Mouse (Mus musculus) limb, embryonic 14.5 days (tissue): ENCODE data around the gene Phactr4. TPM values are rescaled to one million over a fixed set of nuclear protein-coding genes. Genes with fewer than 3 reads are reported as not detected.

Source experiments
- ATAC-seq: fragments of 200-750 bp; cut with Nextera tagmentation; 2 replicates; pipeline ENCODE4 v1.8.0; 2017; ENCODE audit warnings: low read depth, moderate number of reproducible peaks, moderate TSS enrichment; ENCODE audit not compliant: low FRiP score
- DNase-seq: peaks from one replicate; pipeline ENCODE4 v3.0.0-alpha.2; 2015; ENCODE audit warnings: low spot score
- H3K27ac ChIP-seq: fragments of 300-500 bp; sonication (generic); replicated peaks from 2 replicates; pipeline ENCODE4 v1.5.1; 2014; ENCODE audit warnings: low read depth, mild to moderate bottlenecking, low read length, moderate library complexity, mixed read lengths
- H3K27me3 ChIP-seq: fragments of 300-500 bp; sonication (generic); 2 replicates; pipeline ENCODE4 v1.6.1; 2014; ENCODE audit warnings: low read length, mixed read lengths; ENCODE audit not compliant: control insufficient read depth, insufficient read depth
- H3K36me3 ChIP-seq: fragments of 300-500 bp; sonication (generic); 2 replicates; pipeline ENCODE4 v1.6.1; 2014; ENCODE audit warnings: mild to moderate bottlenecking, low read length, moderate library complexity, mixed read lengths; ENCODE audit not compliant: control insufficient read depth, insufficient read depth
- H3K4me1 ChIP-seq: fragments of 300-500 bp; sonication (generic); 2 replicates; pipeline ENCODE4 v1.6.1; 2014; ENCODE audit warnings: antibody characterized with exemption, low read length, mixed read lengths; ENCODE audit not compliant: control insufficient read depth, insufficient read depth
- H3K4me2 ChIP-seq: fragments of 300-500 bp; sonication (generic); replicated peaks from 2 replicates; pipeline ENCODE4 v1.6.1; 2014; ENCODE audit warnings: low read depth, mild to moderate bottlenecking, low read length, moderate library complexity; ENCODE audit not compliant: severe bottlenecking
- H3K4me3 ChIP-seq: fragments of 300-500 bp; sonication (generic); replicated peaks from 2 replicates; pipeline ENCODE4 v1.5.1; 2014; ENCODE audit warnings: low read length
- H3K9ac ChIP-seq: fragments of 300-500 bp; sonication (generic); 2 replicates; pipeline ENCODE4 v1.6.1; 2014; ENCODE audit warnings: mild to moderate bottlenecking, low read depth, low read length, moderate library complexity; ENCODE audit not compliant: severe bottlenecking
- H3K9me3 ChIP-seq: fragments of 300-500 bp; sonication (generic); 2 replicates; pipeline ENCODE4 v1.6.1; 2016; ENCODE audit warnings: low read length; ENCODE audit not compliant: control insufficient read depth
- POLR2A ChIP-seq: fragments of 200-500 bp; IDR thresholded peaks from 2 replicates; pipeline ENCODE4 v1.8.0; 2012; ENCODE audit warnings: inconsistent platforms, mild to moderate bottlenecking, moderate library complexity, borderline replicate concordance; ENCODE audit not compliant: insufficient read depth, insufficient read length; ENCODE audit errors: extremely low read depth
- WGBS: fragments of 180-500 bp; shearing (Covaris S2); extraction: QIAGEN DNeasy Blood & Tissue Kit; methylation state at CpG from one replicate; pipeline ENCODE4 v1.1.7; 2014; 5-methylcytosine and 5-hydroxymethylcytosine counted together
- polyA plus RNA-seq, 2 experiments: library from polyadenylated mRNA; depleted of rRNA in 1 of 2; stranded (reverse) in 1 of 2; unstranded in 1 of 2; fragments of >200 nt; fragmentation: Nextera tagmentation in 1 of 2; extraction: Ambion mirVana in 1 of 2; gene quantifications; 2 replicates each; pipeline versions ENCODE4 v1.2.1 to v1.2.3; 2012 to 2014

The Phactr4 gene
- polyA plus RNA-seq (2012; rRNA removed) (26.9 and 28.5 TPM in 2 replicates), polyA plus RNA-seq (2014; fragmentation: Nextera tagmentation; extraction: Ambion mirVana) (23.6 and 25.9 TPM in 2 replicates)

GRCm38 (mm10) chr4:132421923-132422782 lies at the start of gene Phactr4:
Gene Phactr4 (minus strand): TSS chr4:132422489.
- H3K4me3 ChIP-seq: peak within 1 kb of the TSS; percentile 86
- peak within 1 kb of the TSS; percentile 62 for H3K4me2 ChIP-seq
- peak; percentile 95 for ATAC-seq
- no peaks in the 10 kb centered on the region for H3K27me3 ChIP-seq
- H3K9me3 ChIP-seq: no peaks in the 10 kb centered on the region
- WGBS: under 1% methylated on average over 44 of the region's 73 CpGs
- H3K27ac ChIP-seq: peak within 1 kb of the TSS; percentile 97
- H3K4me1 ChIP-seq: peaks cover 15% of the 10 kb centered on the region
- peak within 1 kb of the TSS; percentile 95 for H3K9ac ChIP-seq
- peak; percentile 98 for DNase-seq
- TF ChIP-seq POLR2A: peak; percentile 37; the same call in 1 of the 2 replicates
- H3K36me3 ChIP-seq: no peaks in the 10 kb centered on the region

- ATAC-seq: no peak
- no peak overlapping the region for H3K4me3 ChIP-seq
- H3K9me3 ChIP-seq: no peaks in the 10 kb centered on the region
- 1% methylated on average over 3 of the region's 3 CpGs for WGBS
- TF ChIP-seq POLR2A: no peak
- no peak overlapping the region for H3K4me2 ChIP-seq
- peaks cover 2% of the 10 kb centered on the region; the same call in 1 of the 2 replicates for H3K4me1 ChIP-seq
- H3K27me3 ChIP-seq: no peaks in the 10 kb centered on the region
- DNase-seq: no peak
- no peaks in the 10 kb centered on the region for H3K36me3 ChIP-seq
- no peak overlapping the region for H3K27ac ChIP-seq
- no peak overlapping the region for H3K9ac ChIP-seq
Measured at GRCm38 (mm10) chr4:132469873-132470272, 47.6 kb upstream of the Phactr4 start.

- H3K27me3 ChIP-seq: no peaks in the 10 kb centered on the region
- H3K36me3 ChIP-seq: peaks cover 19% of the 10 kb centered on the region
- TF ChIP-seq POLR2A: no peak
- DNase-seq (no peak), ATAC-seq (peak; percentile 13; the same call in 1 of the 2 replicates)
- H3K4me2 ChIP-seq: peak overlapping the region; percentile 82
- H3K9me3 ChIP-seq: no peaks in the 10 kb centered on the region
- WGBS: 3% methylated on average over 5 of the region's 5 CpGs
- H3K9ac ChIP-seq: peak overlapping the region; percentile 68
- no peak overlapping the region for H3K27ac ChIP-seq
- H3K4me1 ChIP-seq: peaks cover 15% of the 10 kb centered on the region
- H3K4me3 ChIP-seq: peak overlapping the region; percentile 86
Measured at GRCm38 (mm10) chr4:132464255-132464613, 41.9 kb upstream of the Phactr4 start.

GRCm38 (mm10) chr4:132463430-132464254 lies 41.4 kb upstream of the Phactr4 start, which contains the start of gene Med18:
Gene Med18 (minus strand): TSS chr4:132463921.
- DNase-seq: peak; percentile 95
- Histone ChIP-seq H3K9me3 (no peaks in the 10 kb centered on the region), H3K9ac (peak within 1 kb of the TSS; percentile 68), H3K4me3 (peak within 1 kb of the TSS; percentile 86), H3K4me2 (peak within 1 kb of the TSS; percentile 82), H3K27me3 (no peaks in the 10 kb centered on the region), H3K27ac (peak within 1 kb of the TSS; percentile 59; the same call in 1 of the 2 replicates), H3K4me1 (peaks cover 15% of the 10 kb centered on the region), H3K36me3 (peaks cover 22% of the 10 kb centered on the region)
- 0 out of 2 replicates have a peak, but pooled peaks have one; percentile 2 for TF ChIP-seq POLR2A
- peak; percentile 93 for ATAC-seq
- WGBS: under 1% methylated on average over 44 of the region's 44 CpGs

- ATAC-seq: no peak
- Histone ChIP-seq H3K9me3 (no peaks in the 10 kb centered on the region), H3K4me2 (peak overlapping the region; percentile 82), H3K9ac (peak overlapping the region; percentile 68), H3K4me1 (peaks cover 15% of the 10 kb centered on the region), H3K27ac (no peak overlapping the region), H3K27me3 (no peaks in the 10 kb centered on the region), H3K36me3 (peaks cover 28% of the 10 kb centered on the region), H3K4me3 (peak overlapping the region; percentile 86)
- no peak for DNase-seq
- TF ChIP-seq POLR2A: no peak
- 10% methylated on average over 11 of the region's 11 CpGs for WGBS
Measured at GRCm38 (mm10) chr4:132462836-132463235, 40.5 kb upstream of the Phactr4 start.
